Mouse (Mus musculus) layer of hippocampus, postnatal 25 days (tissue): ENCODE measurements around the gene Itgbl1. TPM values are rescaled to one million over a fixed set of nuclear protein-coding genes. Genes with fewer than 3 reads are reported as not detected.

Source experiments
- DNase-seq, 2 experiments: peaks; one replicate each; pipeline ENCODE4 v3.0.0; 2022; ENCODE audit warnings: mixed read lengths in 2 of 2, low spot score in 1 of 2; ENCODE audit errors: extremely low spot score in 1 of 2
- total RNA-seq, 2 experiments: library from RNA; stranded (reverse); gene quantifications; 2 replicates each; pipeline ENCODE4 v1.2.3; 2021

The Itgbl1 gene
- total RNA-seq, 2 experiments from 2014 or later = 9.3 TPM

GRCm38 (mm10) chr14:123927903-123928302, 268.1 kb downstream of the Itgbl1 start:
- no peak for DNase-seq

- DNase-seq = no peak
Measured at GRCm38 (mm10) chr14:123966531-123966930, 306.8 kb downstream of the Itgbl1 start.

GRCm38 (mm10) chr14:123967996-123968395, 308.2 kb downstream of the Itgbl1 start:
- DNase-seq = no peak

GRCm38 (mm10) chr14:123990591-123991195, 330.9 kb downstream of the Itgbl1 start:
- DNase-seq = no peak

Other genes starting within 250 kb of the Itgbl1 start
- 10 to 100 TPM; 65.7 to 65.9 TPM for gene Nalcn, start 32.8 kb upstream of the Itgbl1 start, total RNA-seq